Mouse (Mus musculus): ENCODE data around the gene Pde3b.
"Not testable (repeated sequence)": the region's sequence is repeated elsewhere in the genome, so short reads cannot be mapped to it uniquely, and the experiment has no call there.

Pde3b gene

GRCm38 (mm10) chr7:114414421-114415335 is at the start of gene Pde3b:
TSS of gene Pde3b (plus strand) at chr7:114415281.
- DNase-seq (ENCODE audit: low spot score), result no peak

- no peak for DNase-seq (ENCODE audit: low spot score)
These were observed 13.0 kb upstream of the Pde3b start for GRCm38 (mm10) chr7:114402130-114402529.

GRCm38 (mm10) chr7:114415336-114416020 is 397 bp downstream of the Pde3b start:
- DNase-seq (ENCODE audit: low spot score), result no peak

- DNase-seq (ENCODE audit: low spot score), result no peak
These were observed 1.2 kb downstream of the Pde3b start for GRCm38 (mm10) chr7:114416021-114416845.

GRCm38 (mm10) chr7:114419331-114419730 is 4.2 kb downstream of the Pde3b start:
- DNase-seq (ENCODE audit: low spot score), result not testable (repeated sequence)

GRCm38 (mm10) chr7:114420918-114421317 is 5.8 kb downstream of the Pde3b start:
- DNase-seq (ENCODE audit: low spot score), result no peak

GRCm38 (mm10) chr7:114422224-114422623 is 7.1 kb downstream of the Pde3b start:
- no peak for DNase-seq (ENCODE audit: low spot score)

GRCm38 (mm10) chr7:114429768-114430167 is 14.7 kb downstream of the Pde3b start:
- DNase-seq (ENCODE audit: low spot score), result no peak

GRCm38 (mm10) chr7:114431966-114432365 is 16.9 kb downstream of the Pde3b start:
- no peak for DNase-seq (ENCODE audit: low spot score)

GRCm38 (mm10) chr7:114439726-114440125 is 24.6 kb downstream of the Pde3b start:
- DNase-seq (ENCODE audit: low spot score), result no peak

GRCm38 (mm10) chr7:114440494-114440893 is 25.4 kb downstream of the Pde3b start:
- DNase-seq (ENCODE audit: low spot score), result no peak

GRCm38 (mm10) chr7:114452876-114453275 is 37.8 kb downstream of the Pde3b start:
- DNase-seq (ENCODE audit: low spot score), result no peak

GRCm38 (mm10) chr7:114453300-114453990 is 38.4 kb downstream of the Pde3b start:
- DNase-seq (ENCODE audit: low spot score), result no peak

- DNase-seq (ENCODE audit: low spot score), result no peak
These were observed 39.8 kb downstream of the Pde3b start for GRCm38 (mm10) chr7:114454858-114455257.

- DNase-seq (ENCODE audit: low spot score), result no peak
These were observed 41.8 kb downstream of the Pde3b start for GRCm38 (mm10) chr7:114456904-114457303.

GRCm38 (mm10) chr7:114459909-114460308 is 44.8 kb downstream of the Pde3b start:
- DNase-seq (ENCODE audit: low spot score), result no peak

- DNase-seq (ENCODE audit: low spot score), result no peak
These were observed 46.6 kb downstream of the Pde3b start for GRCm38 (mm10) chr7:114461727-114462126.

GRCm38 (mm10) chr7:114466358-114466757 is 51.3 kb downstream of the Pde3b start:
- DNase-seq (ENCODE audit: low spot score), result no peak

- DNase-seq (ENCODE audit: low spot score), result no peak
These were observed 57.4 kb downstream of the Pde3b start for GRCm38 (mm10) chr7:114472471-114472870.

- no peak for DNase-seq (ENCODE audit: low spot score)
These were observed 59.8 kb downstream of the Pde3b start for GRCm38 (mm10) chr7:114474889-114475288.

- no peak for DNase-seq (ENCODE audit: low spot score)
These were observed 62.8 kb downstream of the Pde3b start for GRCm38 (mm10) chr7:114477884-114478283.

GRCm38 (mm10) chr7:114478901-114479300 is 63.8 kb downstream of the Pde3b start:
- no peak for DNase-seq (ENCODE audit: low spot score)
